Mouse (Mus musculus): ENCODE data around the gene Prkch.

DNA sequence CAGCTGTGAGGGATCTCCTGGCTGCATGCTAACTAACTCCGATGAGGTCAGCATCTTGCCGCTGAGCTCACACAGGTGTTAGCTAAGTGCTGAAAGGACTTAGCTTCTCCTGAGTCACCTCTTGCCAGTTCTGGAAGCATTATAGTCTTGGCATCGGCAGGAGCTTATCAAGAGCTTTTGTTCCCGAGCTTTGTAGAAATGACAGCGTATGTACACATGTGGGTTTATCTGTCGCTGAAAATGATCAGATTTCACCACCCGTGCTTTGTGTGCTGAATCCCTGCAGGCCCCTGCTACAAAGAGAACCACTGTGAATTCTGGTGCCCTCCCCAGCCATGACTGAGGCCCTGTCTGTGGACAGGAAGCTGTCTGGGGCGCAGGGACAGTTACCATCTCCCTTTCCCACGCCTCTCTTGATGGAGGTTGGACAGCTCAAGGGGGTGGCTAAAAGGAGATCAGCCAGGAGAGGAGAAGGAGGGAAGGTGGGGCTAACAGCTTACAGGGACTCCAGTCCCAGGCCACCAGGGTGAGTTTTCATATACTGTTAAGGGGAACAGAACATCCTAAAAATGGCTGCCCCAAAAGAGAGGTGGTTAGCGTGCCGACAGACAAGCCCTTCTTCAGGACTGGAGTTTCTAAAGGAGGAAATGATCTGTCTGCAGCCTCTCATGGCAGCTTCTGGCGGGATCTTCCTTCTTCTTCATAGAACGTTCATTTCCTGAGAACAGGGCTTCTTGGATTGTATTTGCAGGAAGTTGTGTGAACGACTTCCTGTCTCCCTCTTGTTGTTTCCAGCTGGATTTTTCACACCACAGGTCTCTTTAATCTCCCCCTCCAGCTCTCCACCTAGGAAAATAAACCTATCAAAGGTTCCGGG lies 180.3 kb downstream of the Prkch start:
- no peak for TF ChIP-seq POLR2A (IDR thresholded peaks at IDR 0.05; ENCODE audit: control insufficient read depth, low read depth, low read length)
- no peak for TF ChIP-seq CTCF (IDR thresholded peaks at IDR 0.05; ENCODE audit: control insufficient read depth, insufficient read depth, insufficient replicate concordance, low read depth, low read length)
